Mouse (Mus musculus) 3T3-L1 (cell line): ENCODE results near the gene Olfr1555-ps1.
"Not testable (repeated sequence)": the region's sequence is repeated elsewhere in the genome, so short reads cannot be mapped to it uniquely, and the experiment has no call there.

Experiments used
- DNase-seq: peaks from one replicate; pipeline ENCODE4 v3.0.0-alpha.2; 2015; ENCODE audit warnings: low read depth, low spot score

Olfr1555-ps1 gene

DNA sequence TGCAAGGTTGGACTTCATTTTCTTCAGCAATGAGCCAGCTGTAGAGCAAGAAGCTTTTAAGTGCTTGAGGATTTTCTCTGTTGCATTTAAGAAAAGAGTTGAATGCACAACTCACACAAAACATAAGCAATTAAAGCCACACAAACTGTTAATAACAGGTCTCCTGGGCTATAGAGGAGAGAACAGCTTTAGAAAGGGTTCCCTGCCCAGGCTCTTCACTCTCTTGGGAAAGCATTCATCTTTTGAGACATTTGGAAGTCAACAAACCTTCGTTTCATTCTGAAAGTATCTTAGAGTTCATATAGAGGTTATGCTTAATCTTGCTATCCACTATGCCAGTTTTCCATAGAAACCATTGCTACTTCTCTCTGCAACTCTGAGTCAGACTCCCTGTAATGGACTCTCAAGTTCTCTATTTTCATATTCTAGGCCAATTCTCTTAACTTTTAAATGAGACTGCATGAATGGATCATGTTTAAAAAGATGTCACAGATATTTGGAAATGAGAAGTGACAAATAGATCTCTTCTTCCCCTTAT is at the start of gene Olfr1555-ps1:
Gene Olfr1555-ps1, minus strand, starts transcription at position 51 of the 538 bp plus-strand sequence.
- DNase-seq = peak; percentile 1

DNA sequence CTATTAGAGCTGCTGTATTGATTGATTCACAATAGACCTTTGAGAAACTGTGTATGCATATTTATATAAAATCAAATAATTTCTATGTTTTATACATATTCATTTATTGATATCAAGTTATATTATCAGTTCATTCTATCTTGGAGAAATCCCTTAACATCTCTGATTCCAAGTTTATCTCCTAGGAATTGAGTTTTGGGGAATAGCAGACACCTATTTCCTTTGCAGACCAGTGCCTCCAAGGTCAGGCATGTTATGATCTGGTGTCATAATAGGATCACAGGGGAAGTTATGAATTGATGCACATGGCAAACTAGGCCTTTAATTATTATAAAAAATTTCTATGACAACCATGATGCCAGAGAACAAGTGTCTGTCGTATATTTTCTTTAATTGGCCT is 30.4 kb upstream of the Olfr1555-ps1 start, which contains the start of gene Olfr1431:
Gene Olfr1431, plus strand, starts transcription at position 301 of the 400 bp plus-strand sequence.
- DNase-seq = no peak

GRCm38 (mm10) chr19:12199076-12199475 is 29.2 kb upstream of the Olfr1555-ps1 start:
- not testable (repeated sequence) for DNase-seq

DNA sequence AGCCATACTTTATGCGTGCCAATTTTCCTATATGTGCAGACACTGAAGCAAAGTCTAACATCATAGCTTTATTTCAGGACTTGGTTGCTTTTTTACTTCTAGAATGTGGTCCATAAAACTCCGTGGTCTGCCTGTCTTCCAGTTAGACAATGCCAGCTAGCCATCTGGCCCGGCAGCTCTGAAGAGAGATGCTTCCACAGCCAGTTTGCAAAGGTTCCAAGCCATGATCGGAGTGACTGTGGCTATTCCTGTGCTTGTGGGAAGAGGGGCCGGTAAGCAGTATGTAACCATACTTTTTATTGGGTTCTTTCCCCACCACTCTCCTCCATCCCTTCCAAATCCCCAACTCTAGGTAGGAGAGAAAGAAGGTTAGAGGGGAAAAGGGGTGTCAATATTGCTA is 5.5 kb upstream of the Olfr1555-ps1 start:
- DNase-seq = not testable (repeated sequence)

GRCm38 (mm10) chr19:12145452-12145851 is 24.5 kb downstream of the Olfr1555-ps1 start:
- no peak for DNase-seq

DNA sequence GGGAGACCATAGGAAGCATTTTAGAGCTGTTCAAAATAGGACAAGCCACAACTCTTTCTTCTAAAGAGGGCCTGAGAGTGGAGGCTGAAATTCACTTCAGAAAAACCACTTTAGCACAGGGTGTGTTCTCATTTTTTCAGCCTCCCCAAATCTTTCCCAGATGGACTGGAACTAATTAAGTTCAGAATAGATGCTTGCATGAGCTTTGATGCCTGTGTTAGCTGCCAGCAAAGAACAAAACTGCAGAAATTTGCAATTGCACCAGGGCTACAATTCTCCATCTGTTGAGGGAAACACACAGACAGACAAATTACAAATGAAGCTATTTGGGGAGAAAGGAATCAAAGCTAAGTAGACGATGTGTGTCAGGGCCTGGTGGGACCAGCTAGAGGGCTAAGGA is 26.6 kb downstream of the Olfr1555-ps1 start:
- no peak for DNase-seq

GRCm38 (mm10) chr19:12134289-12134688 is 35.6 kb downstream of the Olfr1555-ps1 start:
- peak; percentile 75 for DNase-seq

DNA sequence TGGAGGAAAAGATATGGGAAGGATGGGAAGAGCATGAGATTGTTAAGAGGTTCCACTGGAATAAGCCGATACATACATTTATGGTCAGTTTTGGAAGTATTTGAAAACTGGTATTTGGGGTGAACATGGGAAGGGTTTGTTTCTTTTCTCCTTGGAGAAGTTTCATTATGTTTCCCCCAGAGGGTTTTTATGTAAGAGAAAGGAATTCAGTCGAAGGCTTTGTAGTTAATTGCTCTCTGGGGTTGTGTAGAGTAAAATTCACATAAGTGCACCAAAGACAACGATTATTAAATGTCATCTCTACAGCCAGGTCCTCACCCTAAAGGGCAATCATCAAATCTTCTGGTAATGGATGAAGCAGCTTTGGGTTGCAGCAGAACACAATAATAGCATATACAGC is 46.8 kb downstream of the Olfr1555-ps1 start, which contains the start of gene Olfr76:
Gene Olfr76, minus strand, starts transcription at position 101 of the 400 bp plus-strand sequence.
- DNase-seq = no peak

DNA sequence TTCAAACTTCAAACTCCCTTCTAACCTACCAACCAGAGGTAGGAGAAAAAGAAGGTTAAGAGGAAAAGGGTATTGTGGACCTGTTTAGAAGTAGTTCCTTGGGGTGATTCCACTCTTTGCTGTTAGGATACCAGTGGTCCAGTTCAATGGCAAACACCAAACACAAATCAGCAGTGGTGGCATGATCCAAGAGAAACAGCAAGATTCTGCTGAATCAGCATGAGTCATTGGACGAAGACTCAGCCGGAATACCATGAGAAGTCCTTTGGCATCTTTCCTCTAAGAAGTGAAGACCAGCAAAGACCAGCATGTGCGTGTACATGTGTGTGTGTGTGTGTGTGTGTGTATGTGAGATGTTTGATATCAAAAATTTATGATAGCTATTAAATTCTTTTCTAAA is 53.4 kb downstream of the Olfr1555-ps1 start:
- peak; percentile 5 for DNase-seq

GRCm38 (mm10) chr19:12115797-12116196 is 54.1 kb downstream of the Olfr1555-ps1 start, which contains the start of gene Olfr1428:
Gene Olfr1428 (minus strand): TSS chr19:12115897.
- no peak for DNase-seq
